Mouse (Mus musculus): ENCODE data around the gene Mmp12.

GRCm38 (mm10) chr9:7331847-7332246 is 12.3 kb upstream of the Mmp12 start:
- TF ChIP-seq CTCF (IDR thresholded peaks at IDR 0.05; ENCODE audit: low read depth) = no peak
- no peak for TF ChIP-seq EP300 (optimal IDR thresholded peaks at IDR 0.05)

All from stomach, postnatal 0 days (tissue).